Comparison of ENCODE assay signal across 17 mouse cellular contexts in genomic region chr9:101410783-101411531, GRCm38 (mm10).
DNase-seq lines count a peak whose midpoint lies in the region; ATAC-seq lines count a peak whose summit lies in the region.
"Had no signal": no experiment of that assay in that cellular context is flagged by ENCODE, and none has a peak within 500 bp of the region (broad histone marks: within the 10 kb centered on the region; RNA-seq: fewer than 3 reads in every experiment).

No protein-coding gene starts in this region.

- DNase-seq in heart, adult 11 months = peak; percentile 79
- DNase-seq in heart, postnatal 10 days = no peak
- DNase-seq in embryonic facial prominence, embryonic 14.5 days (ENCODE audit: low spot score) = peak; percentile 39
- DNase-seq in ovary, adult 18-20 months (ENCODE audit: low spot score) = no peak
- no peak for DNase-seq in kidney, adult 8-10 months
- DNase-seq in urinary bladder, postnatal 36 days (ENCODE audit: low spot score in 2 of 2) = no peak
- DNase-seq: adrenal gland, adult 2 months; B cell, adult 2 months; heart, adult 2 months; heart, postnatal 14 days; kidney, adult 18-20 months had no signal

- H3K9ac ChIP-seq in embryonic facial prominence, embryonic 14.5 days (ENCODE audit: low read depth, low read length) = no peak overlapping the region
- no peak overlapping the region for H3K9ac ChIP-seq in hindbrain, embryonic 15.5 days
- H3K9ac ChIP-seq in midbrain, embryonic 16.5 days (ENCODE audit: low read depth, low read length) = no peak overlapping the region
- H3K9ac ChIP-seq: neural tube, embryonic 12.5 days had no signal

- H3K4me2 ChIP-seq in embryonic facial prominence, embryonic 14.5 days (ENCODE audit: low read depth, low read length) = no peak overlapping the region
- no peak overlapping the region for H3K4me2 ChIP-seq in hindbrain, embryonic 15.5 days
- H3K4me2 ChIP-seq in midbrain, embryonic 16.5 days (ENCODE audit: low read length) = no peak overlapping the region
- H3K4me2 ChIP-seq: liver, embryonic 11.5 days; neural tube, embryonic 12.5 days had no signal

- no peaks in the 10 kb centered on the region for H3K36me3 ChIP-seq in embryonic facial prominence, embryonic 14.5 days (ENCODE audit: control insufficient read depth, insufficient read depth, low read length)
- H3K36me3 ChIP-seq in hindbrain, embryonic 15.5 days = no peaks in the 10 kb centered on the region
- no peaks in the 10 kb centered on the region for H3K36me3 ChIP-seq in midbrain, embryonic 16.5 days (ENCODE audit: control insufficient read depth, insufficient read depth, low read length)
- H3K36me3 ChIP-seq: neural tube, embryonic 12.5 days had no signal

- intact Hi-C loops in heart, postnatal 10 days (cut with DNase I) = loop anchor here (10.0 kb wide), 1 partner anchor 594 kb away; no protein-coding TSS in a partner anchor

- no peak overlapping the region for H3K4me3 ChIP-seq in embryonic facial prominence, embryonic 14.5 days (ENCODE audit: low read depth, low read length)
- no peak overlapping the region for H3K4me3 ChIP-seq in hindbrain, embryonic 15.5 days
- no peak overlapping the region for H3K4me3 ChIP-seq in midbrain, embryonic 16.5 days (ENCODE audit: low read depth, low read length)
- H3K4me3 ChIP-seq: erythroblast, embryonic 14.5 days; heart, adult 2 months; megakaryocyte, embryonic 14.5 days; neural tube, embryonic 12.5 days had no signal

- H3K4me1 ChIP-seq in embryonic facial prominence, embryonic 14.5 days (ENCODE audit: control insufficient read depth, insufficient read depth, low read length) = no peaks in the 10 kb centered on the region
- peaks cover 42% of the 10 kb centered on the region for H3K4me1 ChIP-seq in hindbrain, embryonic 15.5 days (replicated peaks)
- peaks cover 25% of the 10 kb centered on the region for H3K4me1 ChIP-seq in midbrain, embryonic 16.5 days (ENCODE audit: control insufficient read depth, insufficient read depth, low read length)
- H3K4me1 ChIP-seq: megakaryocyte, embryonic 14.5 days had no signal

- no peak overlapping the region for H3K27ac ChIP-seq in embryonic facial prominence, embryonic 14.5 days (replicated peaks; ENCODE audit: low read depth, low read length)
- peak overlapping the region; percentile 70 for H3K27ac ChIP-seq in hindbrain, embryonic 15.5 days (replicated peaks)
- peak overlapping the region; percentile 28; the same call in 1 of the 2 replicates for H3K27ac ChIP-seq in midbrain, embryonic 16.5 days (ENCODE audit: low read length)
- H3K27ac ChIP-seq: heart, adult 2 months; neural tube, embryonic 12.5 days had no signal

- 67% methylated on average over 21 of the region's 21 CpGs for WGBS in embryonic facial prominence, embryonic 14.5 days
- WGBS in hindbrain, embryonic 15.5 days = 58% methylated on average over 21 of the region's 21 CpGs
- 61% methylated on average over 21 of the region's 21 CpGs for WGBS in midbrain, embryonic 16.5 days

- H3K9me3 ChIP-seq in embryonic facial prominence, embryonic 14.5 days (ENCODE audit: control insufficient read depth, low read length) = no peaks in the 10 kb centered on the region
- H3K9me3 ChIP-seq in hindbrain, embryonic 15.5 days = no peaks in the 10 kb centered on the region
- H3K9me3 ChIP-seq in midbrain, embryonic 16.5 days (replicated peaks; ENCODE audit: control insufficient read depth, low read length, poor library complexity, severe bottlenecking) = no peaks in the 10 kb centered on the region
- H3K9me3 ChIP-seq: neural tube, embryonic 12.5 days had no signal

- peak; percentile 32; the same call in 1 of the 2 replicates for ATAC-seq in embryonic facial prominence, embryonic 14.5 days (ENCODE audit: low read depth)
- ATAC-seq in hindbrain, embryonic 15.5 days (ENCODE audit: low FRiP score, low read depth) = no peak; the same call in 1 of the 2 replicates
- ATAC-seq in midbrain, embryonic 16.5 days = no peak

- H3K27me3 ChIP-seq in embryonic facial prominence, embryonic 14.5 days (replicated peaks; ENCODE audit: control insufficient read depth, insufficient read depth, low read length) = no peaks in the 10 kb centered on the region
- H3K27me3 ChIP-seq in hindbrain, embryonic 15.5 days = no peaks in the 10 kb centered on the region
- H3K27me3 ChIP-seq in midbrain, embryonic 16.5 days (ENCODE audit: control insufficient read depth, insufficient read depth, low read depth, low read length) = no peaks in the 10 kb centered on the region
- H3K27me3 ChIP-seq: megakaryocyte, embryonic 14.5 days; neural tube, embryonic 12.5 days had no signal

Comparison
In these comparisons a context has a peak if more than half of its experiments do, and no peak if none do; other contexts are left out.
1. DNase-seq: peak in heart, adult 11 months (single experiment) and embryonic facial prominence, embryonic 14.5 days (single experiment); none in heart, postnatal 10 days (0 of 2), ovary, adult 18-20 months (single experiment), kidney, adult 8-10 months (0 of 2) and urinary bladder, postnatal 36 days (0 of 2).